Mouse (Mus musculus) spleen, adult 12 weeks (tissue): Measurements from ENCODE around the gene Cfap100.
A peak's percentile ranks its signal among the peaks of the same experiment; 100 is the strongest.

Experiments used
- DNase-seq: peaks from one replicate; pipeline ENCODE4 v3.0.0; 2022; ENCODE audit warnings: low spot score

Gene Cfap100

GRCm38 (mm10) chr6:90457421-90457820 is 28.8 kb upstream of the Cfap100 start:
- DNase-seq, result no peak

- DNase-seq, result no peak
Measured at GRCm38 (mm10) chr6:90453751-90454150, 25.2 kb upstream of the Cfap100 start.

- no peak for DNase-seq
Measured at GRCm38 (mm10) chr6:90452603-90453002, 24.0 kb upstream of the Cfap100 start.

GRCm38 (mm10) chr6:90451512-90451911 is 22.9 kb upstream of the Cfap100 start:
- DNase-seq, result no peak

GRCm38 (mm10) chr6:90450697-90451096 is 22.1 kb upstream of the Cfap100 start:
- DNase-seq, result no peak

- DNase-seq, result no peak
Measured at GRCm38 (mm10) chr6:90450179-90450578, 21.6 kb upstream of the Cfap100 start.

GRCm38 (mm10) chr6:90446883-90447282 is 18.3 kb upstream of the Cfap100 start:
- no peak for DNase-seq

- DNase-seq, result no peak
Measured at GRCm38 (mm10) chr6:90437041-90437440, 8.4 kb upstream of the Cfap100 start.

- no peak for DNase-seq
Measured at GRCm38 (mm10) chr6:90436192-90436907, 7.8 kb upstream of the Cfap100 start.

- peak; percentile 15 for DNase-seq
Measured at GRCm38 (mm10) chr6:90435195-90435618, 6.6 kb upstream of the Cfap100 start.

GRCm38 (mm10) chr6:90434687-90435086 is 6.1 kb upstream of the Cfap100 start:
- no peak for DNase-seq

- no peak for DNase-seq
Measured at GRCm38 (mm10) chr6:90431487-90431886, 2.9 kb upstream of the Cfap100 start.

GRCm38 (mm10) chr6:90429911-90430310 is 1.3 kb upstream of the Cfap100 start:
- DNase-seq, result no peak

- DNase-seq, result no peak
Measured at GRCm38 (mm10) chr6:90426003-90426402, 2.6 kb downstream of the Cfap100 start.

- no peak for DNase-seq
Measured at GRCm38 (mm10) chr6:90425361-90425760, 3.2 kb downstream of the Cfap100 start.

GRCm38 (mm10) chr6:90422565-90422964 is 6.0 kb downstream of the Cfap100 start:
- no peak for DNase-seq

- no peak for DNase-seq
Measured at GRCm38 (mm10) chr6:90411926-90412325, 16.7 kb downstream of the Cfap100 start.

GRCm38 (mm10) chr6:90410972-90411371 is 17.6 kb downstream of the Cfap100 start:
- no peak for DNase-seq

- DNase-seq, result no peak
Measured at GRCm38 (mm10) chr6:90408632-90409031, 20.0 kb downstream of the Cfap100 start.

GRCm38 (mm10) chr6:90397291-90397690 is 31.3 kb downstream of the Cfap100 start:
- no peak for DNase-seq

- DNase-seq, result no peak
Measured at GRCm38 (mm10) chr6:90395751-90396150, 32.8 kb downstream of the Cfap100 start.

- DNase-seq, result no peak
Measured at GRCm38 (mm10) chr6:90393948-90394347, 34.6 kb downstream of the Cfap100 start.

- no peak for DNase-seq
Measured at GRCm38 (mm10) chr6:90390629-90391028, 38.0 kb downstream of the Cfap100 start.

GRCm38 (mm10) chr6:90381465-90381864 is 47.1 kb downstream of the Cfap100 start:
- no peak for DNase-seq
